Mouse (Mus musculus): ENCODE data around the gene Cacng2. TPM values are rescaled to one million over a fixed set of nuclear protein-coding genes. Genes with fewer than 3 reads are reported as not detected.

Cacng2 gene
- polyA plus RNA-seq (2014; fragmentation: Nextera tagmentation; extraction: Ambion mirVana) = 0.18 and 0.25 TPM in 2 replicates

- Histone ChIP-seq H3K4me2 (ENCODE audit: low read depth, low read length) (peak within 1 kb of the TSS; percentile 52), H3K27me3 (ENCODE audit: control insufficient read depth, insufficient read depth, low read length) (peaks cover 3% of the 10 kb centered on the region), H3K36me3 (replicated peaks; ENCODE audit: control insufficient read depth, insufficient read depth, low read depth, low read length) (no peaks in the 10 kb centered on the region), H3K4me1 (ENCODE audit: control insufficient read depth, insufficient read depth, low read length) (no peaks in the 10 kb centered on the region), H3K9ac (replicated peaks; ENCODE audit: low read length) (no peak within 1 kb of the TSS), H3K27ac (replicated peaks; ENCODE audit: low read depth, low read length) (no peak within 1 kb of the TSS), H3K9me3 (replicated peaks; ENCODE audit: control insufficient read depth, low read length) (no peaks in the 10 kb centered on the region), H3K4me3 (ENCODE audit: low read depth, low read length) (peak within 1 kb of the TSS; percentile 24)
- DNase-seq (ENCODE audit: low spot score) (peak; percentile 98), ATAC-seq (replicated peaks; ENCODE audit: insufficient number of reproducible peaks, low FRiP score, low TSS enrichment, low read depth) (peak; percentile 97)
- WGBS = under 1% methylated on average over 22 of the region's 42 CpGs
Observed at GRCm38 (mm10) chr15:78119704-78120103, at the start of gene Cacng2. Gene Cacng2, minus strand, starts transcription at chr15:78120028.

GRCm38 (mm10) chr15:78169566-78169965 lies 49.7 kb upstream of the Cacng2 start:
- H3K36me3 ChIP-seq (replicated peaks; ENCODE audit: control insufficient read depth, insufficient read depth, low read depth, low read length) = no peaks in the 10 kb centered on the region
- ATAC-seq (replicated peaks; ENCODE audit: insufficient number of reproducible peaks, low FRiP score, low TSS enrichment, low read depth) = no peak
- no peaks in the 10 kb centered on the region for H3K27me3 ChIP-seq (ENCODE audit: control insufficient read depth, insufficient read depth, low read length)
- WGBS = 82% methylated on average over 11 of the region's 11 CpGs
- no peak for DNase-seq (ENCODE audit: low spot score)
- no peak overlapping the region for H3K27ac ChIP-seq (replicated peaks; ENCODE audit: low read depth, low read length)
- no peaks in the 10 kb centered on the region for H3K4me1 ChIP-seq (ENCODE audit: control insufficient read depth, insufficient read depth, low read length)
- no peak overlapping the region for H3K4me2 ChIP-seq (ENCODE audit: low read depth, low read length)
- H3K9me3 ChIP-seq (replicated peaks; ENCODE audit: control insufficient read depth, low read length) = no peaks in the 10 kb centered on the region
- no peak overlapping the region for H3K9ac ChIP-seq (replicated peaks; ENCODE audit: low read length)
- no peak overlapping the region for H3K4me3 ChIP-seq (ENCODE audit: low read depth, low read length)

- DNase-seq (ENCODE audit: low spot score) (no peak), ATAC-seq (replicated peaks; ENCODE audit: insufficient number of reproducible peaks, low FRiP score, low TSS enrichment, low read depth) (no peak)
- Histone ChIP-seq H3K9me3 (replicated peaks; ENCODE audit: control insufficient read depth, low read length) (no peaks in the 10 kb centered on the region), H3K36me3 (replicated peaks; ENCODE audit: control insufficient read depth, insufficient read depth, low read depth, low read length) (no peaks in the 10 kb centered on the region), H3K4me3 (ENCODE audit: low read depth, low read length) (no peak overlapping the region), H3K9ac (replicated peaks; ENCODE audit: low read length) (no peak overlapping the region), H3K4me2 (ENCODE audit: low read depth, low read length) (no peak overlapping the region; the same call in 1 of the 2 replicates), H3K4me1 (ENCODE audit: control insufficient read depth, insufficient read depth, low read length) (no peaks in the 10 kb centered on the region), H3K27me3 (ENCODE audit: control insufficient read depth, insufficient read depth, low read length) (no peaks in the 10 kb centered on the region), H3K27ac (replicated peaks; ENCODE audit: low read depth, low read length) (no peak overlapping the region)
- WGBS = 75% methylated on average over 4 of the region's 4 CpGs
Observed at GRCm38 (mm10) chr15:78165292-78165691, 45.5 kb upstream of the Cacng2 start.

- H3K4me3 ChIP-seq (ENCODE audit: low read depth, low read length) = no peak overlapping the region
- H3K36me3 ChIP-seq (replicated peaks; ENCODE audit: control insufficient read depth, insufficient read depth, low read depth, low read length) = no peaks in the 10 kb centered on the region
- no peak overlapping the region for H3K4me2 ChIP-seq (ENCODE audit: low read depth, low read length)
- H3K9ac ChIP-seq (replicated peaks; ENCODE audit: low read length) = no peak overlapping the region
- ATAC-seq (replicated peaks; ENCODE audit: insufficient number of reproducible peaks, low FRiP score, low TSS enrichment, low read depth) (no peak), DNase-seq (ENCODE audit: low spot score) (no peak)
- no peaks in the 10 kb centered on the region for H3K9me3 ChIP-seq (replicated peaks; ENCODE audit: control insufficient read depth, low read length)
- H3K4me1 ChIP-seq (ENCODE audit: control insufficient read depth, insufficient read depth, low read length) = no peaks in the 10 kb centered on the region
- H3K27me3 ChIP-seq (ENCODE audit: control insufficient read depth, insufficient read depth, low read length) = no peaks in the 10 kb centered on the region
- 87% methylated on average over 11 of the region's 11 CpGs for WGBS
- H3K27ac ChIP-seq (replicated peaks; ENCODE audit: low read depth, low read length) = no peak overlapping the region
Observed at GRCm38 (mm10) chr15:78164466-78164865, 44.6 kb upstream of the Cacng2 start.

GRCm38 (mm10) chr15:78161946-78162345 lies 42.1 kb upstream of the Cacng2 start:
- no peak overlapping the region for H3K9ac ChIP-seq (replicated peaks; ENCODE audit: low read length)
- H3K4me2 ChIP-seq (ENCODE audit: low read depth, low read length) = no peak overlapping the region
- no peaks in the 10 kb centered on the region for H3K4me1 ChIP-seq (ENCODE audit: control insufficient read depth, insufficient read depth, low read length)
- H3K27ac ChIP-seq (replicated peaks; ENCODE audit: low read depth, low read length) = no peak overlapping the region
- H3K27me3 ChIP-seq (ENCODE audit: control insufficient read depth, insufficient read depth, low read length) = no peaks in the 10 kb centered on the region
- 84% methylated on average over 9 of the region's 9 CpGs for WGBS
- no peaks in the 10 kb centered on the region for H3K9me3 ChIP-seq (replicated peaks; ENCODE audit: control insufficient read depth, low read length)
- ATAC-seq (replicated peaks; ENCODE audit: insufficient number of reproducible peaks, low FRiP score, low TSS enrichment, low read depth) (no peak), DNase-seq (ENCODE audit: low spot score) (no peak)
- H3K36me3 ChIP-seq (replicated peaks; ENCODE audit: control insufficient read depth, insufficient read depth, low read depth, low read length) = no peaks in the 10 kb centered on the region
- H3K4me3 ChIP-seq (ENCODE audit: low read depth, low read length) = no peak overlapping the region

GRCm38 (mm10) chr15:78158335-78158734 lies 38.5 kb upstream of the Cacng2 start:
- H3K9me3 ChIP-seq (replicated peaks; ENCODE audit: control insufficient read depth, low read length) = no peaks in the 10 kb centered on the region
- DNase-seq (ENCODE audit: low spot score) (no peak), ATAC-seq (replicated peaks; ENCODE audit: insufficient number of reproducible peaks, low FRiP score, low TSS enrichment, low read depth) (no peak)

GRCm38 (mm10) chr15:78157824-78158223 lies 38.0 kb upstream of the Cacng2 start:
- Histone ChIP-seq H3K27ac (replicated peaks; ENCODE audit: low read depth, low read length) (no peak overlapping the region), H3K27me3 (ENCODE audit: control insufficient read depth, insufficient read depth, low read length) (no peaks in the 10 kb centered on the region), H3K4me2 (ENCODE audit: low read depth, low read length) (no peak overlapping the region), H3K4me1 (ENCODE audit: control insufficient read depth, insufficient read depth, low read length) (no peaks in the 10 kb centered on the region), H3K4me3 (ENCODE audit: low read depth, low read length) (no peak overlapping the region), H3K36me3 (replicated peaks; ENCODE audit: control insufficient read depth, insufficient read depth, low read depth, low read length) (no peaks in the 10 kb centered on the region), H3K9ac (replicated peaks; ENCODE audit: low read length) (no peak overlapping the region), H3K9me3 (replicated peaks; ENCODE audit: control insufficient read depth, low read length) (no peaks in the 10 kb centered on the region)
- ATAC-seq (replicated peaks; ENCODE audit: insufficient number of reproducible peaks, low FRiP score, low TSS enrichment, low read depth) (no peak), DNase-seq (ENCODE audit: low spot score) (no peak)
- 73% methylated on average over 4 of the region's 4 CpGs for WGBS

More at GRCm38 (mm10) chr15:78158335-78158734, 38.5 kb upstream of the Cacng2 start:
- no peaks in the 10 kb centered on the region for H3K36me3 ChIP-seq (replicated peaks; ENCODE audit: control insufficient read depth, insufficient read depth, low read depth, low read length)
- H3K4me1 ChIP-seq (ENCODE audit: control insufficient read depth, insufficient read depth, low read length) = no peaks in the 10 kb centered on the region
- 87% methylated on average over 5 of the region's 5 CpGs for WGBS
- H3K9ac ChIP-seq (replicated peaks; ENCODE audit: low read length) = no peak overlapping the region
- H3K4me3 ChIP-seq (ENCODE audit: low read depth, low read length) = no peak overlapping the region
- H3K27me3 ChIP-seq (ENCODE audit: control insufficient read depth, insufficient read depth, low read length) = no peaks in the 10 kb centered on the region
- no peak overlapping the region for H3K4me2 ChIP-seq (ENCODE audit: low read depth, low read length)
- no peak overlapping the region for H3K27ac ChIP-seq (replicated peaks; ENCODE audit: low read depth, low read length)

- Histone ChIP-seq H3K4me2 (ENCODE audit: low read depth, low read length) (no peak overlapping the region), H3K9me3 (replicated peaks; ENCODE audit: control insufficient read depth, low read length) (no peaks in the 10 kb centered on the region), H3K36me3 (replicated peaks; ENCODE audit: control insufficient read depth, insufficient read depth, low read depth, low read length) (no peaks in the 10 kb centered on the region), H3K27ac (replicated peaks; ENCODE audit: low read depth, low read length) (no peak overlapping the region), H3K27me3 (ENCODE audit: control insufficient read depth, insufficient read depth, low read length) (no peaks in the 10 kb centered on the region), H3K9ac (replicated peaks; ENCODE audit: low read length) (no peak overlapping the region), H3K4me1 (ENCODE audit: control insufficient read depth, insufficient read depth, low read length) (no peaks in the 10 kb centered on the region), H3K4me3 (ENCODE audit: low read depth, low read length) (no peak overlapping the region)
- DNase-seq (ENCODE audit: low spot score) (no peak), ATAC-seq (replicated peaks; ENCODE audit: insufficient number of reproducible peaks, low FRiP score, low TSS enrichment, low read depth) (no peak)
- WGBS = 79% methylated on average over 8 of the region's 8 CpGs
Observed at GRCm38 (mm10) chr15:78157330-78157729, 37.5 kb upstream of the Cacng2 start.
